Mouse (Mus musculus): ENCODE measurements around the gene Olfr1025-ps1.

The Olfr1025-ps1 gene

DNA sequence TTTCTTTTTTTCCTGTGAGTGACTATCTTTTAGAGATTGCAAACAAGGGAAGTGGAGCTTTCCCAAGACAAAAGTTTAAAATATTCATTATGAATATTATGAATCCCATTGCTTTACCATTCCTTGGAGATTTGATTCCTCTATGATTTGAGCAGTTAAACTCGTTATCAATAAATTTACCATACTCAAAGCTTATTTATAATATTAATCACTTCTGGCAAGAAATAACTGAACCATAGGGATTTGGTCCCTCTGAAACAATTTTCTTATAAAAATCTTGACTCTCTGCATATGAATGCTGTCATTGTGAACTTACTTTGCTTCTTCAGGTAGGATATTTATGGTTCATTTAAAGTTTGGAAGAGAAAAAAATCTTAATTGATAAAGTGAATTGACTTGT, at the start of gene Olfr1025-ps1:
Gene Olfr1025-ps1 (plus strand): TSS at position 301 of the 400 bp plus-strand sequence.
- DNase-seq, result no peak

DNA sequence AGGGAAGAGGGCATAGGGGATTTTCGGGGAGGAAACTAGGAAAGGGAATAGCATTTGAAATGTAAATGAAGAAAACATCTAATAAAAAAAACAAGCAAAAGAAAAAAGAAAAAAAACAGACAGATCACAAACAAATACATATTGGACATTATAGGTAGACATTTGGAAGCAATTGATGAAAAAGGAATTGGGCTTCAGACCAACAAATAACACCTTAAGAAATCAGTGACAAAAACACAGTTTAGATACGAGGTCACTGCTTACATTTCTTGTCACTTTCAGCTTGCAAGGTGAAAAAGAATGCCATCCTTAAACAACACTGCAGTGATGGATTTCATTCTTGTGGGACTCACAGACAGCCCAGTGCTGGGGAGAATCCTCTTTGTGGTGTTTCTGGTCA, 46.7 kb upstream of the Olfr1025-ps1 start, which contains the start of gene Olfr1022:
Gene Olfr1022 (plus strand): TSS at position 301 of the 400 bp plus-strand sequence.
- no peak for DNase-seq

DNA sequence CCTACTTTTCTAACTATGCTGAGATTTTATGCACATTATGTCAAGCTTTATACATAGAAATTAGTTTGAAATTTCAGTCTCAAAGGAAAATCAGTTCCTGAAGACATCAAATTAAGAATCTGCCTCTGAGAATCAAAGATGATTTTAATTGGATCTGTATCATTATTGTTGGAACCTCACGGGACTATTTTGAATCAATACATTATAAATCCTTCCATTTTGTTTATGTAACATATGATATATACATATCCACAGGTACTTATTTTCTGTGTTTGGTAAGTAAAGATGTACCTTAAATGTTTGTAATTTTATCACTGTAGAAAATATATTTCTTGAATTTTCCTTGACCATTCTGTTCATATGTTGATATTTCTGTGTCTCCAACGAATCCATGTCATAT, 29.7 kb upstream of the Olfr1025-ps1 start, which contains the start of gene Olfr1023:
Gene Olfr1023 (plus strand): TSS at position 301 of the 400 bp plus-strand sequence.
- DNase-seq, result no peak

DNA sequence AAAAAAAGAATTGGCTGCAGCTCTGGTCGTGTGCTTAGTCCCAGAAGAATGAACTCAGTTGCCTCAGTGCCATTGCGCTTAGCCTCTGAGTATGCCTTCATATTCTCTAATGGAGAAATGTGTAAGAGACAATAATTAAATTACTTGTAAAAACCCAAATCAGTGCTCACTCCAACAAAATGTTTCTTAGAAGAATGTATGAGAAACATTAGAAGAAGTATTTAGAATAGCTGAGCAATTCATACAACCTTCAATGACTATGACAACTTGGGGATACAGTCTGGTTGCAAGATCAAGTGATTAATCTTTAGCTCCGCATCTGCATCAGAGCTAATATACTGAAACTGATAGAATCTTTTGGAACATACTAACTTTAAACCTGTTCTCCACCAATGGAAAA, 10.0 kb upstream of the Olfr1025-ps1 start, which contains the start of gene Olfr1024:
Gene Olfr1024 (minus strand): TSS at position 101 of the 400 bp plus-strand sequence.
- DNase-seq, result no peak

- no peak for DNase-seq
These were observed 1.8 kb upstream of the Olfr1025-ps1 start for GRCm38 (mm10) chr2:85913197-85913596.

- DNase-seq, result no peak
These were observed 6.3 kb downstream of the Olfr1025-ps1 start, which contains the start of gene Olfr1026 for GRCm38 (mm10) chr2:85921258-85921657. TSS of gene Olfr1026 (plus strand) at chr2:85921558.

- DNase-seq, result no peak
These were observed 35.1 kb downstream of the Olfr1025-ps1 start, which contains the start of gene Olfr1028 for GRCm38 (mm10) chr2:85950137-85950536. TSS of gene Olfr1028 (plus strand) at chr2:85950437.

All from kidney, adult 11 months (tissue).